Mouse (Mus musculus) limb, embryonic 14.5 days (tissue): ENCODE measurements at regions not wholly inside any gene's neighbourhood (a gene's known extent, or its start where the extent isn't known, plus 50 kb on each side); places are given as distances from the start of the nearest gene placed in this dataset.

Source experiments
- ATAC-seq: fragments of 200-750 bp; cut with Nextera tagmentation; 2 replicates; pipeline ENCODE4 v1.8.0; 2017; ENCODE audit warnings: low read depth, moderate number of reproducible peaks, moderate TSS enrichment; ENCODE audit not compliant: low FRiP score
- DNase-seq: peaks from one replicate; pipeline ENCODE4 v3.0.0-alpha.2; 2015; ENCODE audit warnings: low spot score
- H3K27ac ChIP-seq: fragments of 300-500 bp; sonication (generic); replicated peaks from 2 replicates; pipeline ENCODE4 v1.5.1; 2014; ENCODE audit warnings: low read depth, mild to moderate bottlenecking, low read length, moderate library complexity, mixed read lengths
- H3K27me3 ChIP-seq: fragments of 300-500 bp; sonication (generic); 2 replicates; pipeline ENCODE4 v1.6.1; 2014; ENCODE audit warnings: low read length, mixed read lengths; ENCODE audit not compliant: control insufficient read depth, insufficient read depth
- H3K36me3 ChIP-seq: fragments of 300-500 bp; sonication (generic); 2 replicates; pipeline ENCODE4 v1.6.1; 2014; ENCODE audit warnings: mild to moderate bottlenecking, low read length, moderate library complexity, mixed read lengths; ENCODE audit not compliant: control insufficient read depth, insufficient read depth
- H3K4me1 ChIP-seq: fragments of 300-500 bp; sonication (generic); 2 replicates; pipeline ENCODE4 v1.6.1; 2014; ENCODE audit warnings: antibody characterized with exemption, low read length, mixed read lengths; ENCODE audit not compliant: control insufficient read depth, insufficient read depth
- H3K4me2 ChIP-seq: fragments of 300-500 bp; sonication (generic); replicated peaks from 2 replicates; pipeline ENCODE4 v1.6.1; 2014; ENCODE audit warnings: low read depth, mild to moderate bottlenecking, low read length, moderate library complexity; ENCODE audit not compliant: severe bottlenecking
- H3K4me3 ChIP-seq: fragments of 300-500 bp; sonication (generic); replicated peaks from 2 replicates; pipeline ENCODE4 v1.5.1; 2014; ENCODE audit warnings: low read length
- H3K9ac ChIP-seq: fragments of 300-500 bp; sonication (generic); 2 replicates; pipeline ENCODE4 v1.6.1; 2014; ENCODE audit warnings: mild to moderate bottlenecking, low read depth, low read length, moderate library complexity; ENCODE audit not compliant: severe bottlenecking
- H3K9me3 ChIP-seq: fragments of 300-500 bp; sonication (generic); 2 replicates; pipeline ENCODE4 v1.6.1; 2016; ENCODE audit warnings: low read length; ENCODE audit not compliant: control insufficient read depth
- POLR2A ChIP-seq: fragments of 200-500 bp; IDR thresholded peaks from 2 replicates; pipeline ENCODE4 v1.8.0; 2012; ENCODE audit warnings: inconsistent platforms, mild to moderate bottlenecking, moderate library complexity, borderline replicate concordance; ENCODE audit not compliant: insufficient read depth, insufficient read length; ENCODE audit errors: extremely low read depth
- WGBS: fragments of 180-500 bp; shearing (Covaris S2); extraction: QIAGEN DNeasy Blood & Tissue Kit; methylation state at CpG from one replicate; pipeline ENCODE4 v1.1.7; 2014; 5-methylcytosine and 5-hydroxymethylcytosine counted together

DNA sequence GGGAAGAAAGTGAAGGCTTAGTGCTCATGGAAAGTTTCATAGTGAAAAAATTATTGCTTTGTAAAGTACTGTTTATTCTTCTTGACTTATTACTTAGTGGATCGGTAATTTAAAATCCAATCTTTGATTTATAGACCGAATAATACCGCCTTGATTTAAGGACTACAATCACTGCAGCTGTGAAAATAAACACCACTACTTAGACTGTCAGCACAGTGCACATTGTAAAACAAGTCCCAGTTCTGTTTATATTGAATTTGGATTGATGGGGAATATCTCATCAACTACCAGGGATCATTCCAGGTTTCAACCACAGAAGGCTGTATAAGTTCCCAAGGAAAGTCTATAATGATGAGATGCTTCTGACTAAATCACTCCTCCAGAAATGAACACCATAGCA, 230.0 kb downstream of the Rdh14 start:
- no peaks in the 10 kb centered on the region for H3K4me1 ChIP-seq
- no peak for TF ChIP-seq POLR2A
- H3K9ac ChIP-seq = no peak overlapping the region
- ATAC-seq (no peak), DNase-seq (no peak)
- no peak overlapping the region for H3K27ac ChIP-seq
- H3K27me3 ChIP-seq = no peaks in the 10 kb centered on the region
- H3K36me3 ChIP-seq = no peaks in the 10 kb centered on the region
- H3K4me2 ChIP-seq = no peak overlapping the region
- 65% methylated on average over 3 of the region's 3 CpGs for WGBS
- no peaks in the 10 kb centered on the region for H3K9me3 ChIP-seq
- H3K4me3 ChIP-seq = no peak overlapping the region

DNA sequence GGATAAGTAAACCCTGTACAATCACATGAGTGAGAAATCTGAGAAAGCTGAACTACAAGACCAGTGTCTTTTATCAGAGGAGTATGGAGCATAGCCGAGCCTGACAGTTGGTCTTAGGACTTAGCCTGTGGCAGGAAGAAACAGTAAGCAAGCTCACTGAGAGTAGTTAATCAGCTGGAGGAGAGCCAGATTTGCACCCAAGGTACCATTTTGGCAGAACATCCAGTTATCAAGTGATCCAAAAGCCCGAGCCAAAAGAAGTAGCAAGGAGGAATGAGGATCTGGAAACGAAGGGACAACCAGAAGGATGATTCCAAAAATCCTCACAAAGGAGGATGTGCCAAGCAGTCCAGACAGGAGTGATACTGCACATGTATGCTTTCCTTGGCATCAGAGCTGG, 248.0 kb downstream of the Rdh14 start:
- no peak overlapping the region for H3K9ac ChIP-seq
- no peaks in the 10 kb centered on the region for H3K4me1 ChIP-seq
- no peak overlapping the region for H3K27ac ChIP-seq
- no peak overlapping the region for H3K4me3 ChIP-seq
- H3K27me3 ChIP-seq = no peaks in the 10 kb centered on the region
- H3K36me3 ChIP-seq = no peaks in the 10 kb centered on the region
- 77% methylated on average over 3 of the region's 3 CpGs for WGBS
- H3K9me3 ChIP-seq = no peaks in the 10 kb centered on the region
- no peak overlapping the region for H3K4me2 ChIP-seq
- DNase-seq (no peak), ATAC-seq (no peak)
- TF ChIP-seq POLR2A = no peak

DNA sequence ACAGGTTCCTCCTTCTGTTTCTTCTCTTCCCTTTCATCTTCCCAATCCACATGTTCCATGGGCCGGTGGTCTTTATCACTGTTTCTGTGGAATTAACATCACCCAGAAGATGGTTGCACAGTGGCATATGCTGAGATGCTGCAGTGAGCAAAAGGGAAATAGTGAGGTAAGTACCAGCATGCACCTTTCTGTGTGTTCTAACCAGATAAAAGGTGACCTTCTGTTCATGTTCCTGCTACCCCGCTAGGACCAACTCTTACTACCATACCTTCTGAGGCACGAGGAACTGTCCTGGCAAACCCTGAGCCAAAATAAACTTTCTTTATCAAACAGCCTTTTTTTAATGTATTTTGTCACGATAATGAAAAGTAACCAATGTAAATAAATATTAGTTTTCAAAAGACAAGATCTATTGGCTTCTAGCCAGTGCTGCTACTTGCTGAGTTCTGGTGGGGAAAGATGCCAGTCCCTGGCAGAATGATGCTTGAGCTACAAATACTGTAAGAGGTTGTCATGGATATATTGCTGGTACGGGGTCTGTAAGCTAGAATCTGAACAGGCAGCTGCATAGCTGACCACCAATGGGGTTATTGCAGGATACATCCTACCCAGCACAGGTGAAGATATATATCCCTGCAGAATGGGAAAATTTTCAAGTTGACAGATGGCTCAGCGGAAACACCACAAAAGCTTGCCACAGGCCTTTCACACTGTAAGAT, 264.1 kb downstream of the Rdh14 start:
- Histone ChIP-seq H3K9ac (no peak overlapping the region), H3K27me3 (no peaks in the 10 kb centered on the region), H3K4me3 (no peak overlapping the region), H3K36me3 (no peaks in the 10 kb centered on the region), H3K4me1 (no peaks in the 10 kb centered on the region), H3K9me3 (no peaks in the 10 kb centered on the region), H3K27ac (no peak overlapping the region), H3K4me2 (no peak overlapping the region)
- WGBS = 84% methylated on average over 6 of the region's 6 CpGs
- ATAC-seq = no peak
- no peak for DNase-seq
- TF ChIP-seq POLR2A = no peak

DNA sequence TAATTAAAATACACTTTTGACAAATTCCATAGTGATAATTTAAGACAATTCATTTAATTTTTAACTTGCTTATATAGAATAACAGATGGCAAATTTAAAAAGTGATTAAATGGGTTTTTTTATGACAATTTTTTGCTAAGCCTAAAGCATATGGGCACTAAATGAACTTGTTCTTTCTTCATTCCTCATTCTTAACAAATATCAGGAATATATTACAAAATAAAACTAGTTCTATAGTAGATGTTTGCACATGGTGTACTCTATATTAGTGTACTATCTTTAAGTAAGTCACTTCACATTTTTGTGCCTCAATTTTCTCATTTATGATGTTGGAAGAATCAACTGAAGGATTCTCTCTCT, 264.6 kb downstream of the Rdh14 start:
- H3K27me3 ChIP-seq = no peaks in the 10 kb centered on the region
- no peak overlapping the region for H3K27ac ChIP-seq
- H3K36me3 ChIP-seq = no peaks in the 10 kb centered on the region
- H3K4me1 ChIP-seq = no peaks in the 10 kb centered on the region
- no peak overlapping the region for H3K4me3 ChIP-seq
- H3K9ac ChIP-seq = no peak overlapping the region
- TF ChIP-seq POLR2A = no peak
- DNase-seq = no peak
- no peak overlapping the region for H3K4me2 ChIP-seq
- no peak for ATAC-seq
- no peaks in the 10 kb centered on the region for H3K9me3 ChIP-seq

DNA sequence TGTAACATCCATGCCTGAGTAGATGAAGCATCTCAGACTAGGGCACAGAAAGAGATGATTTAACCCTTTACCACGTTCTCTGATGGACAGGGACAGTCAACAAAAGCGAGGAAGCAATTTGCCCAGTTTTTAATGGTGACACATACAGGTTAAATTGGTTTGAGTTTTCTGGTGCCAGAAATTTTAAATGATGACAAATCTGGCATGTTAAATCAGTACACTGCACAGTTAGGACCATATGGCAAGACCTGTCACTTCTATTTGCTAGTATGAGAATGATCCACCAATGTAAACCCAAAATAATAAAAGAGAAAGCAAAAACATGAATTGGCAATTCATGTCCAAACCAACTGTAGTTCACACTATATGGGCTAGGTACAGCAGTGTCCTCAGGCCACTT, 268.3 kb downstream of the Rdh14 start:
- 68% methylated on average over 2 of the region's 2 CpGs for whole genome bisulfite sequencing
- H3K4me1 ChIP-seq = no peaks in the 10 kb centered on the region
- H3K9ac ChIP-seq = no peak overlapping the region
- H3K9me3 ChIP-seq = no peaks in the 10 kb centered on the region
- ATAC-seq = no peak
- no peak overlapping the region for H3K27ac ChIP-seq
- H3K36me3 ChIP-seq = no peaks in the 10 kb centered on the region
- DNase-seq = no peak
- H3K27me3 ChIP-seq = no peaks in the 10 kb centered on the region
- no peak overlapping the region for H3K4me3 ChIP-seq
- TF ChIP-seq POLR2A = no peak
- no peak overlapping the region for H3K4me2 ChIP-seq

DNA sequence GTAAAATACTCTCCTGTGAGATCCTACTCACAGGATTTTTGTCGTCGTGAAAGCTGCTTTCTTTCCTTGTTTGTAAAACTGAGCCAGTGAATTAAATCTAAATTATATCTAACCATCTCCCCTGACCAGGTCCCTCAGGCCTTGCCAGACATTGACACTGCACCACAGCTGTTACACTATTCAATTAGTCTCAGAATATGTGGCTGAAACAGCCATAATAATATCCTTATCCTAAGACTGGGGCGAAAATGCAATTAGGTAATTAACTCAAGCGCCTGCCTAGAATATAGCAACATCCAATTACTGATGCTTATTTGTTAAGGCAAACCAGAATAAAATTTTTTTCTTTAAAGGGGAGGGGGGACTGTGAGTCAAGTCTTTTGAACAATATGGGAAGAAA, 296.2 kb downstream of the Rdh14 start:
- Histone ChIP-seq H3K4me3 (no peak overlapping the region), H3K9ac (no peak overlapping the region), H3K36me3 (no peaks in the 10 kb centered on the region), H3K9me3 (no peaks in the 10 kb centered on the region), H3K27ac (no peak overlapping the region), H3K4me2 (no peak overlapping the region), H3K27me3 (no peaks in the 10 kb centered on the region), H3K4me1 (no peaks in the 10 kb centered on the region)
- 77% methylated on average over 4 of the region's 4 CpGs for WGBS
- TF ChIP-seq POLR2A = no peak
- ATAC-seq (no peak), DNase-seq (no peak)
